Mouse (Mus musculus) heart, postnatal 0 days (tissue): ENCODE measurements around the gene Pcsk7.

ENCODE experiments used
- CTCF ChIP-seq: IDR thresholded peaks from 2 replicates; pipeline ENCODE4 v1.5.1; 2016; ENCODE audit warnings: antibody characterized with exemption, control low read depth, low read depth
- EP300 ChIP-seq: IDR thresholded peaks from 2 replicates; pipeline ENCODE4 v1.6.1; 2016; ENCODE audit warnings: antibody characterized with exemption, low read depth

GRCm38 (mm10) chr9:45955107-45955963 lies 49.0 kb downstream of the Pcsk7 start, which contains the start of gene Sidt2:
- no peak for TF ChIP-seq CTCF
- TF ChIP-seq EP300: no peak
